Mouse (Mus musculus) stomach, postnatal 0 days (tissue): Measurements from ENCODE around the gene Atg14.

Experiments
- CTCF ChIP-seq: IDR thresholded peaks from 2 replicates; pipeline ENCODE4 v1.5.1; 2016; ENCODE audit warnings: antibody characterized with exemption, low read depth, mild to moderate bottlenecking, moderate library complexity
- EP300 ChIP-seq: optimal IDR thresholded peaks from 2 replicates; pipeline ENCODE3; 2016; ENCODE audit warnings: antibody characterized with exemption

DNA sequence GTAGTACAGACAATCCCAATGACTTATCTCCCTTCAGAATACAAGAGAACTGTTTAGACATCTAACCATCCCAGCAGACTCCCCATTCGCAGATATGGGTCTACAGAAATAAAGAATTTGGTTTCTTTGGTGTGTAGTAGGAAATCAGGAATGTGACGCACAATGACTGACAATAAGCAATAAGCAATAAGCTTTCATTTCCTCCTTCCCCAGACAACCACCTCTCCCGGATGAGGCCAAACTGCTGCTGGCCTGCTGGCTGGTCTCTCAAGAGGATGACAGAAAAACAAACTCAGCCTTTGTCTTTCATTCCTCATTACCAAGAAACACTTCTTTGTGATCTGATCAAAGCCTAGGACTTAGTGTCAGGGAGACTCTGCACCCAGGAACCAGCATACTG, 28.2 kb downstream of the Atg14 start:
- TF ChIP-seq CTCF, result no peak
- no peak for TF ChIP-seq EP300
